Mouse (Mus musculus) thymus, adult 18-20 months (tissue): Measurements from ENCODE around the gene Icos.

ENCODE experiments used
- DNase-seq, 2 experiments: peaks; one replicate each; pipeline ENCODE4 v3.0.0; 2022; ENCODE audit warnings: mixed read lengths in 2 of 2

Icos gene

DNA sequence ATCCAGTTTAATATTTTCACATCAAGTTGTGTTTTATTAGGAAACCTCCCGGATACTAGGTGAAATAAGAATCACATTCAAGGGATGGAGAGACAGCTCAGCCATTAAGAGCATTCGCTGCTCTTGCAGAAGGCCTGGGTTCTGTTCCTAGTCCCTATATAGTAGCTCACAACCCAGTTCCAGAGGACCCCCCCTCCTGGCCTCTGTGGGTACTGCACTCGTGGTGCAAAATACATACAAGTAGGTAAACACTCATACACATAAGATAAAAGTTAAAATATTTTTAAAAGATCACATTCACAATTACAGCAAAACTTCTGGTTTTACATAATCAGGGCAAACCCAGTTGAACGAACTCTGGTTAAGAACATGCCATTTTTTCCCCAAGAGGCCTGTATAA is 15.6 kb upstream of the Icos start:
- no peak for DNase-seq

- DNase-seq, result no peak
Observed at GRCm38 (mm10) chr1:60967521-60967920, 10.2 kb upstream of the Icos start.

- DNase-seq, result no peak
Observed at GRCm38 (mm10) chr1:60970846-60971245, 6.9 kb upstream of the Icos start.

- DNase-seq, result no peak
Observed at GRCm38 (mm10) chr1:60974221-60974620, 3.5 kb upstream of the Icos start.

DNA sequence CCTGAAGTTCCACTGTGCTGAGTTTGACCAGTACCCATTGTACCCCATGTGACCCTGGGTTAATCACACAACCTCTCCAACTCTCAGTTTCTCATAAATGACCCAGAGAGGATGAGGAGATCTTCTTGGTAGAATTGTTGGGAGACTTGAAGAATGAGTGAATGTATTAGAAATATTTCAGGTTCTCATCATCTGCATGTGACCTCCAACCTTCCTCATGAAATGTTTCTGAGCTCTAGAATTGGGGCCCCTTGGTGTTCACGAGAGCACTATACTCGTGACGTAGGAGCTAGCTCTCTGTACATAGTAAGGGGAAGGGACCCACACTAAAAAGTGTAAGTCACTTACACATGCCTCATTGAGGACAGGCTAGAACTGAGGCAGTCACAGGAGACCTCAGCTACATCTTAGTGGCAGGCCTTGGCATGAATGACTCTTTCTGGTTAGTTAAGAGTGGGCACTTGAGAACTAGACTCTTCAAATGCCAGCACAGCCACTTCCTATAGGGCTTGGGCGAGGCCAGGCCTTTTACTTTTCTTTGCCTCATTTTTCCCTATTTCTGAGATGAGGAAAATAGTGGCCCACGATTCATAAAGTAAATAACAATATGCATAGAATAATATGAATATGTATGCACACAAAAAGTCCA is 2.0 kb upstream of the Icos start:
- DNase-seq, result no peak

DNA sequence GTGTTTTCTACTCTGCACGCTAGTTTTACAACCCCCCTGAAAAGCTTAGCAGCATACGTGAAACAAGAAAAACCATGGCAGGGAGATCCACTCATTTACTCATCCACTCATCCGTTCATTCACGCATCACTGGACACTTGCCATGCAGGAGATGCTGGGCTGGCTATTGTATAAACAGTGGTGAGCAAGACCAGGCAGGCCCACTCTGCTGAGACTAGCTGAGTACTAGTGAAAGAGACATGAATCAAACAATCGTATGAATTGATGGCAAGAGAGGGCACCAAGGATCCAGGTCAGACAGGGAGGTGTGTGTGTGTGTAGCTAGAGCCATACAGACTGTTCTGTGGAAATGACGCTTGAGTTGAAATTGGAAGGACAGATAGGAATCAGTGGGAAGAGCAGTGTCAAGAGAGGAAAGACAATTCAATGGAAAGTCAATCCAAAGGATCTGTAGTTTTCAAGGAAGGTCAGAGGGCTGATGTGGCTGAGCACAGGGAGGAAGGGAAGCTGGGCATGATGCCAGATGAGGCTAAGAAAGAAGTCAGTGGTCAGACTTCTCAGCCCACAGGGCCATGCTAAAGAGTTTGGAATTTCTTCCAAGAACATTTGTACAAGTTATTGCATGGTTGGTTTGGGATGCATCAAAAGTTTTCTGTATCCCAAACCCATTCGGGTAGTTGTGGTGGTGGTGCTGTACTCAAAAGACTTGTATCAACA is 1.6 kb downstream of the Icos start:
- DNase-seq, result no peak

GRCm38 (mm10) chr1:60979843-60980235 is 2.1 kb downstream of the Icos start:
- DNase-seq, result no peak

- no peak for DNase-seq
Observed at GRCm38 (mm10) chr1:60985075-60985474, 7.3 kb downstream of the Icos start.

DNA sequence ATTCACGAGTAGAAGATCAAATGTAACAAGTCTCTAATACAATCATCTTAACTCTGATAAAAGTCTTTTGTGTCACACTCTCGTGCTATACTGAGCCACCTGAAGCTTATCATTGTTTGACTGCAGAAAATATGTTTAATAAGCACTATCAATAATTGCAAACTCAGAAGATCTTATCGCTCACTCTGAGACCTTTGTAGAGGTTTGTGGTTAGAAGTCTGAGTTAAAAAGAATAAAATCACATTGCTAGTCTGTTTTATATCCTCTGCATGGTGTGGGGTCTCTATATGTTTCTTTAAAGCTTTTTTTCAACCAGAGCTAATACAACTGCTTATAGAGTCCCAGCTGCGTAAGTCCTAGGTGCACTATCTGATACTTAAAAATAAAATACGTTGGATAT is 8.4 kb downstream of the Icos start:
- no peak for DNase-seq

DNA sequence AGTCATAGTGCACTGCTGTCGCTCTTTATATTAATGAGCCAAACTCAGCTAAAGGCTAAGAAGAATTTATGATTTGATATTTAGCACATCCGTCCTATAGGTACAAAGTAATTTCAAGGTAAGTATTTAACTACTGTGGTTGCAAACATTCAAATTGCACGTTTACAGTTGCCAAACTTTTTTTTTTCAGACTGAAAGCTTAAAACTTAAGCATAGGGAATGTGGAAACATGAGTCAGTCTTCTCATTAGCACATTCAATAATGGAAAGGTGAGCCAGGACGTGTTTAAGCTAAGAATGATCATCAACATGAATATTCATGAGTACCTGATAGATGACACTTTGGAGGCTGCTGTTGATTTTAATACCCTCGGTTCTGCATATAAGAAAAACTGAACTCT is 11.4 kb downstream of the Icos start:
- DNase-seq, result no peak

GRCm38 (mm10) chr1:60990305-60990704 is 12.6 kb downstream of the Icos start:
- DNase-seq, result no peak

DNA sequence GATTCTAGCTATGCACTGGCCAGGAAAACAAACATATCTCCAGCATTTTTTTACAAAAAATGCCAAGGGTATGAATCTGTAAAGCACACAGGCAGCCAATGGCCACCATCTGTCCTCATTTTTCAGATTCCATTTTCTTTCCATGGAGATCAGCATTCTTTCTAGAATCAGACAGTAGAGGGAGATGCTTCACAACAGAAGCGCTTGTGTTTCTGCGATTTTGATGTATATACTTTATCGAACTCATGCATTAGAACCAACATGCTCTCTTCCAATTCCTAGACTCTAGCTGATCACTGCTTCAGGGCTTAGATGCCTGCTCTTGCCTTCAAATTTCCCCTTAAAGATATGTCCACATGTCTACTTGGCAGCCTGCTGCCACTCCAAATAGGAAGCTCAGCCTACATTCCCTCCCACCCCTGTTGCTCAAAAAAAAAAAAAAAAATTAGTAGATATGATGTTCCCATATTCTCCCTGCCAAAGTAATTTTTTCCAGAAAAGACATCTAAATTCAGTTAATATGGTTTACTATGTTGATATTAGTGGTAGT is 20.4 kb downstream of the Icos start:
- no peak for DNase-seq

DNA sequence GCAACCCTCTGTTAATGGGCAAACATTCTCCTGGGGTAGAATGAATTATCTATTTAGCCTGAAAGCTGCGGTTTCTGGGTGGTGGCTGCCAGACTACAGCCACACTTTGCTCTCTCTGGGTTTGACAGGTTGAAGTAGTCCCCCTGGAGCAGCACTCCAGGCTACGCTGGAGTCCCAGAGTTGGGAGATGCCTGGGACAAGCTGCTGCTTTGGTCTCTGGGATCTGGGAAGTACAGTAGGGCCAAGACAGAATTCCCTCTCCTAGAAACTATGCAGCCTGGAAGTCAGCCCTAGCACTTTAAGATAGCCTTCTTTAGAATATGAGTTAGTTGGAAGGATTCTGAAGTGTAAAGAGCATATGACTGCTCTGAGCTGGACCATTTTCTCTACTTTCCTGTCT is 21.0 kb downstream of the Icos start:
- no peak for DNase-seq

DNA sequence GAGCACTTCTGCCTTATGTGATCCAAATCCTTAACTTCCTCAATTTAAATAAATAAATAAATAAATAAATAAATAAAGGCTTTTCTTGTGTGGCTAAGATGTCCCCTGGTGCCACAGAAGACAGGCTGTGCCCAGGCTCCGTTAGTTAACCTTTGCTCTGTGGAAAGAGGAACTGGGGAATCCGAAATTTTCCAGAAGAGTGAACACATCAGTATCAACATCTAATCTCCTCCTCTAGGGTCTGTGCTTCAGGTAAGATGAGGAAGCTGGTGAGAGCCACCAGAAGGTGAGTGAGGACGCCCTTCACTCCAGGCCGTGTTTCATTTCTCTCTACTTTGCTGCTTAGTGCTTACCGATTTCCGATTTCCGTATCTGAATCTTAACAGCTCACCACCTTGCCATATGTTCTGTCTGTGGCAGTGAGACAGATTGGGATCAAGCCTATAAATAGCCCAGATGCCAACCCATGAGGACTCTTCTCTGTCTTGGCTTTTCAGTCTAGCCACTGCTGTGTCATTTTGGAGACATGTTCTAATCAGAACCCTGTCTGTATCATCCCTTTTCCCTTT is 24.1 kb downstream of the Icos start:
- no peak for DNase-seq

GRCm38 (mm10) chr1:61006229-61006628 is 28.5 kb downstream of the Icos start:
- no peak for DNase-seq

GRCm38 (mm10) chr1:61007516-61007915 is 29.8 kb downstream of the Icos start:
- DNase-seq, result no peak

DNA sequence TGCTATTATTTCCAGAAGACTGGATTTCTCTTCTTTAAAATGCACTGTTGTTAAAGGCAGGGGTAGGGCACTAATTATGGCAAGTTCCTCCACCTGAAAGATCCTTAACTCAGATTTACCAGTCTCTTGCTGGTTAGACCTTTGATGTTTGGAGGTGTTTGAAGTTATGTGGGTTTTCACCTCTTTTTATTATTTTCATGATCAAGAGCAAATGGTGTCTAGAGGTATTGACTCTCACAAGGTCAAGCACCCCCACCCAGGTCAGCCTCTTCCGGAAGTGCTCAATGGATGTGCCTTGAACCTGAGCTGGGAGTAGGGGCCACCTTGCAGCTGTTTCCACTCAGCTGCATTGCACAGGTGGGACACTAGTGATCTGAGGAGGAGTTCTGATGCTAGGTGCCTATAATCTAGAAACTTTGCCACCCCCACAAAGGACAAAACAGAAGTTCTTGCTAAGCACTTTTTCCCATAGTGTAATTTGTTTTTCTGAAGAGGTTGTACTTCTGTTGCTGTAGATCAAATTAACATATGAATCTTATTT is 38.9 kb downstream of the Icos start:
- no peak for DNase-seq

- DNase-seq, result no peak
Observed at GRCm38 (mm10) chr1:61026712-61027111, 49.0 kb downstream of the Icos start.

DNA sequence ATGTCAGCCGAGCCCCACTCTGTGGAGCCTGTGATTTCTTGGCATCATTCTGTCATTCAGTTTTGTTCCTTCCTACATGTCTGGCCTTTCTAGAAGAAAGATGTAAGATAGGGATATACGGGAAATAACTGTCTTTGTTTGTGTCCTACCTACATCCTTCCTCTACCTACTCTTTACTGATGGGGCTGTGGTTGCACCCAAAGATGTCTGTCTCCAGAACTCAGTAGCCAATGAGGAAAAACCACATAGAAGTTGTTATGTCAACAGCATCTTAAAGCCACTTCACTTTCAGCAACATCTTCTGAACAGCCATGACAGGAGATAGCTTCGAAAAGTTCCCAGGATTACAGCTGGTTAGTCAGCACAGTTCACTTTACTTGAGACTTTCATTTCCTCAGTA is 49.8 kb downstream of the Icos start:
- no peak for DNase-seq

- no peak for DNase-seq
Observed at GRCm38 (mm10) chr1:61029919-61030318, 52.2 kb downstream of the Icos start.

DNA sequence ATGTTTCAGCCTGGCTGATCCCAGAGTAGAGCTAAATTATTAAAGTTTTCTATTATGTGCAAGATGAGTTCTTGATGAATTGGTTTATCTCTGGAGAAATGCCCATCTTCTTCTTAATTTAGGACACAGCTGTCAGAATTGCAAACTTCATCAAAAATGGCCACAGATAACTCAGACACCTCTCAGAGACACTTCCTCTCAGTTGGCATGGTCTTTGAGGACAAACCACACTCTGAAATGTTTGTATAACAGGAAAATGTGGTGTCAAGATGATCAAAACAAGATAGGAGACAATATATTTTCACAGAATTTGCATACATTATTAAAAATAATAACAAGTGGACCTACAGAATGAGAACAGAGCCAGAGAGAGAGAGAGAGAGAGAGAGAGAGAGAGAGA is 52.8 kb downstream of the Icos start:
- DNase-seq, result no peak

DNA sequence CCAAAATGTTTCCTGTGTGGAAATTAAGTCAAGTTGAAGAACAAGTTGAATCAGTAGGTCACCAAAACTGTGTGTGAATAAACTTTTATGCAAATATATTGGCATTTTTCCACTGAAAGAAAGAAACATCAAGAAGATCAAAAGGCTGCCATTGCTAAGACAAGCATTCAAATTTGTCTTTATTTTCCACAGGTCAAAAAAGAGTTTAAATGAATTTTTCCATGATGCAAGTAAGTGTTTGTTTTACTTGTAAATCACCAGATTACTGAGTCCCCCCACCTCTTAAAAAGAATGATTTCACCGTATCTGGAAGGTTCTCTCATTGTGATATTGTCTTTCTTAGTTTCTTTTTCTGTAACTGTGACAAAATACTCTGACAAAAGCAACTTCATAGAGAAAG is 57.5 kb downstream of the Icos start:
- DNase-seq, result no peak

GRCm38 (mm10) chr1:61038223-61038622 is 60.5 kb downstream of the Icos start:
- DNase-seq, result no peak

GRCm38 (mm10) chr1:61039310-61039709 is 61.6 kb downstream of the Icos start:
- DNase-seq, result no peak
